Mouse (Mus musculus) right cerebral cortex, adult 18-20 months (tissue): ENCODE data around the gene Gm49387.

Experiments
- DNase-seq: peaks from one replicate; pipeline ENCODE4 v3.0.0; 2022; ENCODE audit warnings: mixed read lengths

The Gm49387 gene

DNA sequence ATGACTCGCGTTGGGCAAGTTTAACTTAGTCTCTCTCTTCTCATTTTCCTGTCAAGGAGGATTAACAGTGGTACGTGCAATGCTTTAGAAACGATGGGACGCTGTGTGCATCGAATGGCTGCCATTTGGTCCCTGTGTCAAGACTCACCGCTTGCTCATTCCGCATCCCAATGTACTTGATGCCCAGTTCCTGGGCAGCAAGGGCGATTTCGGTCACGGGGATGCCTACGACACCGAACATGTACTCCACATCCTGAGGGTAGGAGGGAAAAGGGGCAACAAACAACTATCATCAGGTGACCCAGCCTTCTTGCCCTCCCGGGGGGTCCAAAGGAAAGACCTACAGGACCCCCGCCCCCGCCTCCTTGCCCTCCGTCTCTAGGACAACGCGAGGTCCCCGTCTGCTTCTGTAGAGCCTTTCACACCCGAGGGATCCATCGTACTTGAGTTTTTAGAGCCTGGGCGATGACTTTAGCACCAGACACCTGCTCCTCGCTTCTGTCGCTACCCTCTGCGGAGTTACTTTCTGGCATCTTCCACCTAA is at the start of gene Gm49387:
Gene Gm49387, minus strand, starts transcription at position 533 of the 544 bp plus-strand sequence.
- DNase-seq = no peak

DNA sequence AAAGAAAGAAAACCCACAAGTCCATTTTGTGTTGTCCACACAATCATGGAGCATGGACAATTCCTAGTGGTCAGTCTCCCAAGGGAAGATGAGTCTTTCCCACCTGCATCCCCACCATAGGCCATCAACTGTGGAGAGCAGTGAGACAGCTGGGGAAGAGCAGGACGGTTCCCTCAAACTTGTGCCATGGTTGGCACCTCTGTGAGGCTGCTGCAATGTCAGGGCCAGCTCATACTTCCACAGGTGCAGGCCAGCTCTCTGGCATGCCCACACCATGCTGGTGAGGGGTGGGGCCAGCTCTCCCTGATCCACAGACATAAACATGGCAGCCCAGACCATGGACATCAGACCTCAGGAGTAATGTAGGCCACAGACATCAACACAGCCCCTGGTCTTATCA is 45.6 kb upstream of the Gm49387 start:
- DNase-seq = no peak

DNA sequence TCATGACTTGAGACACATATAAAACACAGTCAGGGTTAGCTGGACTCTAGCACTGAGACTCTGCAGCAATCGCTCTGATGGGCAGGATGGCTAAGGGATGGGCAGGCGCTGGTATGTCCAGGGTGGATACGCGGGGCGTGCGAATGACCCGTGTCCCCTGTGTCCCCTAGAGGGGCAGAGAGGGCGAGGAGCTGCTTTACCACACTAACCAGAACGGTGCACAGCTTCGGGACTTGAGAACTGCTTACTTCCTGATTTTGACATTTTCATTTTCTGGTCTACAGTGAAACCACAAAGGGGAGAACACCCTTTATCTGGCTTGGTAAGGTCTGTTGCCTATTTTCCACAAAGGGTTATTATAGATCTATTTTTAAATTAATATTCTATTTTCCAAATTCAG is 45.0 kb upstream of the Gm49387 start:
- DNase-seq = no peak

DNA sequence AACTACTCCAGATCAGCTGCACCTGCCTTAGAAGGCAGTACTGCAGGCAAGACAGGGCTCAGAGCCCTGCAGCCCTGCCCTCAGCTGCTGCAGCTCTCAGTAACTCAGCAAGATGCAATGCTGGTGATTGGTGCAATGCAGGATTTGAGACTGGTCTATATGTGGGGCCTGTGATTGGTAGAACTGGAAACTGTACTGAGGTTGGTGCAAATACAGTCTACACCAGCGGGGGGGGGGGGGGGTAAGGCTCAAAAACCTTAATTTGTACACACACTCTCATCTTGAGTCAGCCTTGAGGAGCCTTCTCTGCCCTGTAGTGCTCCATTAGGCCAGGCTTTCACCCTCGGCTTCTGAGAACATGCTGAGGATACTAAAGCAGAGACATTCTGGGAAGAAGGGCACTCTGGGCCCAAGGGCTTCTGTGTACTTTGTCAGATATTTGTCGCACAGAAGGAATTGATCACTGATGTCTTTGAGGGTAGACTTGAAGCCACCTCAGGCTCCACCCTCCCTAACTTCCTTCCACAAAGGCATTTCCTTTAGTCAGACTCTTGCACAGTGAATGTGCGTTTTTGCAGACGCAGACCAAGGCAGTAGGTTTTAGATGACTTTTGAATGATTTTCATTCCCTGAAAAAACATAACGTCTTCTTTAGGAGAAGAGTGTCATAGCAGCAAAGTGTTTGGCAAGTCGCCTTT is 43.8 kb upstream of the Gm49387 start:
- DNase-seq = no peak

DNA sequence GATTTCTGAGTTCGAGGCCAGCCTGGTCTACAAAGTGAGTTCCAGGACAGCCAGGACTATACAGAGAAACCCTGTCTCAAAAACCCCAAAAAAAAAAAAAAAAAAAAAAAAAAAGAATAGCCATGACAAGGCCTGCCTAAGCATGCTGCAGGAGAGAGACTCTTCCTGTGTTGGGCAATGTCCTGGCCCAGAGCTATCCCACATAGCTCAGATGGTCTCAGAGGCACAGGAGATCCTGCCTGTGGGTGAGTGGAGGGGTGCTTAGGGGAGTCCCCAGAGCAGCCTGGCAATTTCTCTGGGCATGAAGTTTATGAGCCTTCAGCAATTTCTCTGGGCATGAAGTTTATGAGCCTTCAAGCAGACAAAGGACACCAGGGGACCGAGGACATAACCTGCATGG is 42.9 kb upstream of the Gm49387 start:
- DNase-seq = no peak

DNA sequence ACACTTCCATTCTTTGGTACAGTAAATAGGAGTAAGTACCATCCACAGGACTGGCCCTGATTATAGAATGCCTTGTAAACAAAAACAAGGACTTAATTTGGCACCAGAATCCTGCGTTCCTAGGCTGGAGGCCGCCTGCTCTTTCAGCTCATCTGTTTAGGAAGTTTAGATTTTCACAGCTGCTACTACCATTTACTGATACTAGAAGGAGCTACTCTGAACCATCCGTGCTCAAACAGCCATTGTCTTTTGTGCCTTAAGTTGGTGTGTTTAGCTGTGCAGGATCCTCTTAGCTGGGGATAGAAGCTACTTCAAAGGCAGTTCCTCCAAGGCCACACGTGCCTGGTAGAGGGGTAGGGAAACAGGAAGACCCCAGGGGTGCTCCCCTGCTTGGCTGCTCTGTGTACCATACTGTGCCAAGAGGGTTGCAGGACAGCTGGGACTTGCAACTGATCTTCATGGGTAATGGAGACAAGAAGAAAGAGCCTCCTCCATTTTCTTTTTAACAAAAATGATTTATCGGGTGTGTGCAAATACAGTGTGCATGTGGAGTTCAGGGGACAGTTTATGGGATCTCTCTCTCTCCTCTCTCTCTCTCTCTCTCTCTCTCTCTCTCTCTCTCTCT is 41.4 kb upstream of the Gm49387 start:
- no peak for DNase-seq

DNA sequence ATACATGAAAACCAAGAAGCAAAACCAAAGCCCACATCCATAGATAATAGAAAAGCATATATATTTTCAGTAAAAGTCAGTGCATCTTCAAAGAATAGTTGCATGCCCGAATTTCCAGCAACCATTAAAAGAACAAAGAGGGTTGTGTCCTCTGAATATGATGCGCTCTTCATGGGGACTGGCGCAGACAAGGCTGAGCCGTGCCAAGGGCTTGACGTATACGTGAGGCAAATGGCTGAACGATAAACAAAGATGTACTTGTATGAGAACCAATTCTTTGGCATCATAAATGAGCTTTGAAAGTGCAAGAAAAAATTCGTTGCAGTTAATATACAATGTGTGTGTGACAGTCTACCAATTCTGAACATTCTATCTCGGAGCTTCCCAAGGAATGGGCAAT is 40.6 kb upstream of the Gm49387 start:
- no peak for DNase-seq

DNA sequence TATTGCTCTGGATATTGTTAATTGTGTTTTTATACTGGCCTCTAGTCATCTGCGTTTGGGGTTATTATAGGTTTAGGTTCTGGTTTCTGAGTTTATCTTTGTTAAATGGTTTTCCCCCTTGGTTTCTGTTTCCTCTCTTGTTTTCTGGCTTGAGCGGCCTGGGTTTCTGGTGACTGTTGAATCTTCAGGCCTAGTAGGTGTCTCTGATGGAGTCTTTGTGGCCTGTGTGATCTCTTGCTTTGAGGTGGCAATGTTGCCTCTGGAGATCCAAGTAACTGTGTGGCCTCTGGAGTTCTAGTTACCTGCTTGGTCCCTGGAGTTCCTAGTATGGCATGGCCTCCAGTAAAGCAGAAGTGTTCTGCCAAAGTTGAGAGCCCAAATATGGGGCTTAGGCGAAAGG is 40.0 kb upstream of the Gm49387 start:
- no peak for DNase-seq

DNA sequence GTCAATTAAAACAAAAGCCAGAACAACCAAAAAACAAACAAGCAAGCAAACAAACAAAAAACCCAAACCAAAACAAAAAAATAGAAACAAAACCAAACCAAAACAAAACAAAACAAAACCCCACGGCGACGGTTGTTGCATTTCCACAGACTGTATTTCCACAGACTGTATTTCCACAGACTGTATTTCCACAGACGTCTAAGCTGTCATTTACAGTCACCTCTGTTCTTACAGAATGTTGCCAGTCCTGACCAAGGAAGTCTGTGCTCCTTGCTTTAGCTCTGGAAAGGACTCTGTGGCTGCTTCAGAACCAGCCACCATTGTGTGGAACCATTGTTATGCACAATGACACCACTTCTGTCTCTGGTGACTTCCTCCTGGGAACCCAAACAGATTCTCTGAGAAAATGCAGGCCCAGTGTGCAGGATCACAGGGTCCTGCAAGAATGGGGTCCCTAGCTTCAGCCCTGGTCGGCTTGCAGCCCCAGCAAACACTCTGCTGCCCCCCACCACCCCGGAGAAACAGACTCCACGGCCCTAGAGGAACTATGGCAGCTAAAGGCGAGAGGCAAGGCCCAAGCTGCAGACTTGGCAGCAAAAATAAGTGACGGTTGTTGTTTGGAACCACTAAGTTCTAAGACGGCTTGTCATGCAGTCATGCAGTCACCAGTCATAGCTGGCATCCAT is 31.1 kb upstream of the Gm49387 start:
- no peak for DNase-seq

DNA sequence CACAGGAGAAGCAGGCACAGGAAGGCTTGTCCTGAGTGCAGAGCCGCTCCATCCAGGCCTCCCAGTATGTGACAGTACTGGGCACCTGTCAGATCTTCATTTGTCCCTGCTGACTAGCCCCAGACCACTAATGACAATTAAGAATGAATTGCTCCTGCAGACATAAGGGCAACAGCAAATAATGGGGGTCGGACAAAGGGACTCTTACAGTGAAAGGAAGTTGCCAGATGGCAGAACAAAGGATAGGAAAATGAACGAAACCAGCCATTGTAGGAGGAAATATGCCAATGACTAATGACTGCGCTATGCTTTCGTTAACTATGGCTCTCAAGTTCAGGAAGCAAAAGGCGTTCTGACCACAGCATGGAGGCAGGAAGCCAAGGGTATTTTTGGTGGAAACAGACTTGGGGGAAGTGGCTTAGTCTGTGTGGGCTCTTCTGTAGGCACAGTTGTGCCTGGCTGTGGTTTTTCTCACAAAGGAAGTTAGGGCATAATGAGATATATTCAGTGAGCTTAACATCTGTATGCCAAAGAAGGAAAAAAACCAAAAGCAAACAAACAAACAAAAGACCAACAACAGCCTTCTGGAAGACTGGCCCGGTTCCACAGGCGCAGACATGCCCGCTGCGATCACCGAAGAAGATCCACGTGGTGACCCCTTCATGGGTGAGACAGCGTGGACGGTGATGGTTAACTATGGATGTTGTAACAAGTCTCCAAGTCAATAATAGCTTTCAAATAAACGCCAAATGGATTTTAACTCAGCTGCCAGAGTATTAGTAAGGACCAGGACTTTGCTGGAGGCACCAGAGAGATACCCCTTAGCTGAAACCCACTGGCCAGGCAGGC is 29.2 kb upstream of the Gm49387 start:
- DNase-seq = no peak

DNA sequence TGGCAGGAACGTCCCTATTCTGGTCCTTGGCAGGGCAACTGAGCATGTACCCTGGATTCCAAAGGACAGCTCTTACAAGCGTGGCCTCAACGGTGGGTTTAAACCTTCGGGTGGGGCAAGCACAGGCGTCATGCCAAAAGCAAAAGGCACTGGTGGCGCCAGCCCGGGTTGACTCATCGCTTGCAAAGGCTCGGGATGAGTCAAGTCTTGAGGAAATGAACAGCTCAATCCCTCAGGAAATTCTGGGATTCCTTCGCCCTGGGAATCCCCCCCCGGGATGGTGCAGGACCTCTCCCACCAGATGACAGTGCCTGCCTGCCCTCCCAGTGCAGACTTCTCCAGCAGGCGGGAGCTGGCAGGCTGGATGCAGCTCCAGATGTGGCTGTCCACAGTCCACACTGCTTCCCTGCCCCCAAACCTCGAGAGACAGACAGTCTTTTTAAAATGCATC is 28.5 kb upstream of the Gm49387 start:
- DNase-seq = peak; percentile 86

DNA sequence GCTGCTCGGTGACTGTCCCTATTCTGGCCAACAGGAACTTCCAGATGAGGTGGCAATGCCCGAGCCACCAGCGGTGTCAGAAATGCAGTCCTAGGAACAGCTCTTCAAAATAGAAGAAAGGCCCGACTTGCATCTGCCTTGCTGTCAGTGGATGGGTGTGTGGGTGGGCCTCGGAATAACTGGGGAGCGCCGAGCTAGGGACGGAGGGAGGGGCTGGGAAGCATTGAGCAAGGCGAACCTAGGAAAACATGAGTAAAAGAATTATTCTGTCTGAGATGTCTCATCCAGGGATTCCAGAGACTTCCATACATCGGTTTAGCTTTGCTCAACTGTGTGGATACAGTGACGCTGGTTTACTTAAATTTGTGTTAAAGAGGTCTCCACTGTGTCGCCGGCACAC is 27.6 kb upstream of the Gm49387 start:
- peak; percentile 82 for DNase-seq

DNA sequence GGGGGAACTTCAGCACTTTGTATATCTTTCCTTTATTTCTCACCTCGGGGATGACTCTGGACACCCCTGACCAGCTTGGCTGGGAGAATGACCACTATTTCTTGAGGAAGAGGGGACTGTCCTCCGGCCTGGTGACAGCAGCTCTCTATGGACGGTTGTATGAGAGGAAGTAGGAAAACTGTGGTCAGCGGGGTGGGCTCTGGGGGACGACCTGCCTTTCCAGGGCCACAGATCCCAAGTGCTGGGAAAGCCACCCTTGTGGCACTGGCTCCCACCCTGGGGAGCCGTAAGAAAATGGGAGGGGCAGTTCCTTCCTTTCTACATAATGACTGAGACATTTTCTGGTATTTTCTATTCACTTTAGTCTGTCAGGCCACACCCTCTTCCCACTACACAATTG is 27.1 kb upstream of the Gm49387 start:
- DNase-seq = no peak

DNA sequence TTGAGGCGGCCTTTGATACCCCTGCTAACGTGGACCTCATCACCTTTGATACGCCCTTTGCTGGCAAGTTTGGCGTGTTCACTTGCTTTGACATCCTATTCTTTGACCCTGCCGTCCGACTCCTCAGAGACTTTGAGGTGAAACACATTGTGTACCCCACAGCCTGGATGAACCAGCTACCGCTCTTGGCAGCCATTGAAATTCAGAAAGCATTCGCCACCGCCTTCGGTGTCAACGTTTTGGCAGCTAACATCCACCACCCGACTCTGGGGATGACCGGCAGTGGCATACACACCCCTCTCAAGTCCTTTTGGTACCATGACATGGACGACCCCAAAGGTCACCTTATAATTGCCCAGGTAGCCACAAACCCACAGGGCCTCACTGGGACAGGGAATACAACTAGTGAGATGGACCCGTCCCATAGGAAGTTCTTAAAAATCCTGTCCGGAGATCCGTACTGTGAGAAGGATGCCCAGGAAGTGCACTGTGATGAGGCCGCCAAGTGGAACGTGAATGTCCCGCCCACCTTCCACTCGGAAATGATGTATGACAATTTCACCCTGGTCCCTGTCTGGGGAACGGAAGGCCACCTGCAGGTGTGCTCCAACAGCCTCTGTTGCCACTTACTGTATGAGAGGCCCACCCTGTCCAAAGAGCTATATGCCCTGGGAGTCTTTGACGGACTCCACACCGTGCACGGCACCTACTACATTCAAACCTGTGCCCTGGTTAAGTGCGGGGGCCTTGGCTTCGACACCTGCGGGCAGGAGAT is 26.4 kb upstream of the Gm49387 start:
- no peak for DNase-seq

DNA sequence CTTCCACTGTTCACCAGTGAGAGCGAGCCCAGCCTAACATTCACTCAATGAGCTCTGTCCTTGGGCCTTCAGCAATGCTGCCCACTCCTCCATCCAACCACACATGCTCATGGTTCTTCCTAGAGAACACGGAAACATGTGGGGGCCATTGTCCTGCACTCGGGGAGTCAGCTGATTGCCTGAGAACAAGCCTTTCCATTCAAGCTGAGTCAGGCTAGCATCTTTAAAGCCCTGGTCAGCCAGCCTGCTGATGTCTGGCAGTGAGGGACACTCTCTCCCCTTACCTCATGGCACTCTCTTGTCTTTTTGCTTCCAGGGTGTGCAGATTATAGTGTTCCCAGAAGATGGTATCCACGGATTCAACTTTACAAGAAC is 24.9 kb upstream of the Gm49387 start:
- DNase-seq = no peak

DNA sequence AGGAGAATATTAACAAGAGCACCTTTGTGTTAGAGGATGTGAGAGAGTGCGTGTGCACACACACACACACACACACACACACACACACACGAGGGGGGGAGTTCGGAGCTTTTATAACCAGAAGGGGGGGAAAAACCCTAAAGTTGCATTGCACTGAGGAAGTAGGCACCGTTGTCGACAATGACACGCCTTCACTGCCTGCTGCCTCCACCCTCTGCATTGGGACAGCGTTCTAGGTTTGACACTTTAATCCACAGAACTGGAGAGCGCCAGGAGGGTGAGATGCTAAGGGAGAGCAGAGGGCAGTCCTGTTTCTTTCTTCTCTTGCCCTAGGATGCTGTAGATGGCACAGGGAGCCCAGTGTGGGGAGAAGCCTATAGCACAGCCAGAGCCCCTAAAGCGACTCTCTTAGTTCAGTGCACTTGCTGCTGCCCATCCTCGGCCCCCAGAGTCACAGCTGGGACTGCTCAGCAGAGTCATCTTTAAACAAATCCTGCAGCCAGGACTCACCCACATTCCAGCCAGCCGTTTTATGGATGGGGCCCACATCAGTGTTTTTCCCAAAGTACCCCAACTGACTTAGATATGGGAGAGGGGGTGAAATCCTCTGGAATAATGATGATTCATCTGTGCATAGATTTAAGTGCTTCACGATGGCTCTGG is 24.4 kb upstream of the Gm49387 start:
- no peak for DNase-seq

DNA sequence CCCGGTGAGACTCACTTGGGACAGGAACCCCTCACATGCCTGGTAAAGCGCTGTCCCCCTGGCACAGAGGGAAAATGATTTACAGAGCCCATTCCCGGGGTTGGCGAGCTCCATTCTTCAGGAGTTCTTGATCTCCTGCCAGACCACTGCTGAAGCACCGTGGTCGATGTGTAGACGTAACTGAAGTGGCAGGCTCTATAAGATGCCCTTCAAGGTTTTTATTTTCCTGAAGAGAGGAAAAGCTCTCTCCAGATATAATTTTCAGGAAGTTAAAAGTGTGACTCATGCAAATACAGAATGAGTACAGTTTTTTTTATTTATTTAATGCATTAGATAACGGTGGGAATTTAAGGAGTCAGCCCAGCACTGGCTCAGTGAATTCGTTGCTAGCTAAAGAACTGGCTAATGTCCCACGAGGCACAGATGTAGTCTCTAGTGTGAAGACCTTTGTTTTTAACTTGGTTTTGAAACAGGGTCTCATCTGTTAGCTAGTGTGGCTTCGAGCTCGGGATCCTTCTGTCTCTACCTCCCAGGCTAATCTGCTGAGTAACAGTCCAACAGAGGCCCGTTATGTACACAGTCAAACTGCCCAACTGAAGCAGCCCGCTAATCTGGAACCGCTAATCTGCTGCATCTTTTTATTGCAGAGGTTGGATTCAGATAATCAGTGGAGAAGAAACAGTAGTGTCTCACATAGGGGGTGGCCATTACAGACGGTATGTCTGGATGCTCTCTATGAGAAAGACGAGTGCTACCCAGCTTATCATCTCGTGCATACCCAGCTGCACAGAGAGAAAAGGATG is 23.6 kb upstream of the Gm49387 start:
- DNase-seq = no peak

DNA sequence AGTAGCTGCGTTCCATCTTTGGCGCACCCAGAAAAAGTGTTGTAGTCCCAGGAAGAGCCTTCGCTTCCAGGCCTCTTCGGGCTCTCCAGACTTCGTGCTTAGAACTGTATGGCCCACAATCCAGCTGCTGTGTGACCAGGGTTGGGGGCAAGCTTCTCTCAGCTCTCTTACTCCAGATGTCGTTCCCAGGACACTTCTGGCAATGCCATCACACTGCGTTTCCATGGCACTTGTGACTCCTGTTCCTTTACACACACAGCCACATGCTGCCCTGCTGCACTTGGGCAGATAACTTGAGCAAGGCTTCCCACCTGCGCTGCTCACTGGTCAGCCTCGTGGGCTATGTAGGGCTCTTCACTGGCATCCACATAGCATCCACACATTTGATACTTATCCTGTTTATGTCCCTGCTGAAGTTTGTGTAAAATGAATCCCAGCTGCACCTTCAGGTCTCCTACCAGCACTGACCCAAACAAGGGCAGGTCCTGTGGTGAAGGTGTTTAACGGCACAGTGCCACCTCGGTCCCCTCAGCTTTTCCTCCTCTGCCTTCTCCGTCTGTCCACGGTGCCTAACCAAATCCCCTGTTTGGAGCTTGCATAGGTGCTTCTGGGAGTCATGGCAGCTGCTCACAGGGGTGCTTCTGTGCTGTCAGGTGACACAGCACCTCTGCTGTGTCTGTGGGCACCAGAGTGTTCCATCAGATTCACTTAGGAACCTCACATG is 22.9 kb upstream of the Gm49387 start:
- no peak for DNase-seq

DNA sequence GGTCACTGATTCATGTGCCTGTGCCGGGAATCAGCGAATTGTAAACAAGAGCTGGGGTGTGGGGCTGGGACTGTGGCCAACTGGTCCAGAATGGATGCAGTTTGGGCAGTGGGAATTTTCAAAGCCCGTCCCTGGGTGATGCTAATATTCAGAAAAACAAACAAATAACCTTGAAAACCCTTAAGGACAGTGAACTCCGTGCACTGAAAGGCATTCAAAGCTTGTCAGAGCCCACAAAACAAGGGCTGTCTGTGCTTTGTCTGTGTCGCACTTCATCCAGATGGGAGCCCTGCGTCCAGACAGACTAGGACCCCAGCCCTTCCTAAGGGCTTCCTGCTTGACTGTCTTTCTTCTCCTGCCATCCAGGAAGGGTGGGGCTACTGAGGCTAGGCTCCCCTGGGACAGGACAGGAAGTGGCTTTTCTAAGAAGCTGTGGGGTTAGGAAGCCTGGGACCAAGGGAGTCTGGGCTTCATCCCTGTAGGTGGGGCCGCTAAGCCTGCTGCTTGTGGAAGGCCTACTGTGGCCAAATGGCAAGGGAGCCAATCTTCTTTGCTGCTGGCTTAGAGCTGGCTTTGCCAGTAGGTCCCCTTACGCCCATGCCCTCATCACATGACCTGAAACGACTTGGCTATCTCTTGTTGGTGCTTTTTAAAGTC is 22.0 kb upstream of the Gm49387 start:
- DNase-seq = no peak
